Mouse (Mus musculus): ENCODE measurements around the gene Baz1b. TPM values are rescaled to one million over a fixed set of nuclear protein-coding genes. Genes with fewer than 3 reads are reported as not detected.

Gene Baz1b
- total RNA-seq, 2 experiments from 2014 or later = 53.9 to 54.3 TPM

DNA sequence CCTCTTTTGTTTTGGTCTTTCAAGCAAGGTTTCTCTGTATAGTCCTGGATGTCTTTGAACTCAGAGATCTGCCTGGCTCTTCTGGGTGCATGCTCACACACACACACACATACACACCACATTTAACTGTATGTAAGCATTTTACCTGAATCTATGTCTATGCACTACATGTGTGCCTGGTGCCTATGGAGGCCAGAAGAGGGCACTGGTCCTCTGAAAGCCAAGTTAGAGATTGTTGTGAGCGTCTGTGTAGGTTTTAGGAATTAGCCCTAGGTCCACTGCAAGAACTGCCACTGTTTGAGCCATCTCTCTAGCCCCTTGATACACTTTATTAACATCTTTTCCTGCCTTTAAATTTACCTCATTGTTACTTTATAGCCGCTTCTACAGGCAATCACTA is 51.8 kb downstream of the Baz1b start:
- DNase-seq = no peak

DNA sequence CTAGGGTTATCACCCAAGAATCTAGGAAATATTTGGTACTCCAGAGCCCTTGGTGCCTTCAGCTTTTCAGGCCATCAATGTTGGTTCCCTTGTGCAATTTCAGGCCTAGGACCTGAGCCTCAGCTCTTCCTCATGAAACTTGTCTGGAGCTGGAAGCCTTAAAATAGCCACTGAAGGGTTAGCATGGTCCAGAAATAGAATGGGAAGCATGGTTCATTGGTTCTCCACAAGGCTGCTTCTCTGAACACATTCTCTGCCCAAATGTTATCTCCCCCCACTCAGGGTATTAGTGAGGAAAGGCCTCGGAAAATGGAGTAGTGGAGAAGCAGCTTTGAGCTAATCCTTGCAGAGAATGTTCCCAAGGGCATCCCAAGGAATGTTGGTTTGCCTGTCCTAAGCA is 54.4 kb downstream of the Baz1b start:
- DNase-seq = no peak

DNA sequence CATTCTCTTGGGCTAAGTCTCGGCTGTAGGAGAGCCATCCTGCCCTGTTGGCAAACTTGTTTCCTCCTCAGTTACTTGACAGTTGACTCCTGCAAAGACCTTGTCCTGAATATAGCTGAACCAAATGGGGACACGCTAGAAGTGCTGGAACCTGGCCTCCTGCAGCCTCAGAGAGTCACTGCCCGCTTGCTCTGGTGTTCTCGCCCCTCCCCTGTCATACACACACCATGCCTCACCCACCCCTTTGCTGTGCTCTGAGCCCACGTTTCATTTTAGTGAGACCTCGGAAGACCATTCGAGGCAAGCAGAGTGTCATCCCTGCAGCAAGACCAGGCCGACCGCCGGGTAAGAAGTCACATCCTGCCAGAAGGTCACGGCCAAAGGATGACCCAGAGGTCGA is 55.1 kb downstream of the Baz1b start:
- no peak for DNase-seq

DNA sequence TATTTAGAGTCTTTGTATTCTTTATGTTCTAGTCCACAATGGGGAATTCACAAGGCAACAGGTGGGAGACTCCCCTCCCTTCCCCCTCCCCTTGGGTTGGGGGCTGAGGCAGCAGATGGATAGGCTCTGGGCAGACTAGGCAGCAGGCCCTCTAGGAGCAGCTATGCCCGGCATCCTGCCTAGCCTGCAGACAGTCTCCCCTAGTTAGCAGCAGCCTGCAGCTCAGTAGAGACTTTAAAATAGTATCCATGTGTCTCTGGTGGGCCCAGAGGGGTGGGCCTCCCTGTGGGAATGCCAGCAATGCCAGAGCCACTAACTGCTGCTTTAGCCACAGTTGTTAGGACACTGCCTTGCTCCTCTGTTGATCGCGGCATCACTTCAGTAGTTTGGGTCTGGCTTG is 55.5 kb downstream of the Baz1b start:
- DNase-seq = no peak

DNA sequence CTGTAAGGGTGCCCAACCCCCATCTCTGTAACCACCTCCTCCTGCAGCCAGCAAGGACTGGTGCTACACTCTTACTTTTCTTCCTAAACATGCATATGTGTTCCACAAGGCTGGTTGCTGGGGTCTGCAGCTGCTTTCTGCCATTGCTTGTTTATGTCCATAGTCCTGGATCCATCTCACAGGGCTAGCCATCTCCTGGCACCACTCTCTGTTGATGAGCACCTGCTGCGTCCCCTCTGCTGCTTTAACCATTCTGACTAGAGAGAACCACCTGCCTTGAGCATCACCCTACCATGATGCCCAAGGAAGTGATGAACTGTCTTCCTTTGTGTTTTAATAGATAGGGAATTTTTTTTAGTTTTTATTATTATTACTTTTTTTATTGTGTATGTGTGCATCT is 56.1 kb downstream of the Baz1b start:
- no peak for DNase-seq

DNA sequence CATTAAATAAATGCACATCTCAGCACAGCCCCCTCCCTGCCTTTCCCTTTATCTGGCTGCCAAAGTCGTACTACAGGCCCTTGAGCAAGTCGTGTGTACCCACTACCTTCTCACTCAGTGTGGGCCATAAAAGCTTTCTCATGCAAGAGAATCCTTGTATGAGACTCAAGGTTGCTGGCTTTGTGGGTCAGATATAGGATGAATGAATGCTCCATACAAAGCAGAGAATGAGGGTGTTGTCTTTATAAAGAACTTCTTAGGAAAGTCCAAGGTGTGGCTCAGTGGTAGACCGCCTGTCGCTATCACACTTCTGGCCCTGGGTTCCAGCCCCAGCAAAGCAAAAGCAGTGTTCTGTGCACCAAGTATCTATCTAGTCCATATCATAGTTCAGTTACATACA is 59.5 kb downstream of the Baz1b start:
- DNase-seq = no peak

DNA sequence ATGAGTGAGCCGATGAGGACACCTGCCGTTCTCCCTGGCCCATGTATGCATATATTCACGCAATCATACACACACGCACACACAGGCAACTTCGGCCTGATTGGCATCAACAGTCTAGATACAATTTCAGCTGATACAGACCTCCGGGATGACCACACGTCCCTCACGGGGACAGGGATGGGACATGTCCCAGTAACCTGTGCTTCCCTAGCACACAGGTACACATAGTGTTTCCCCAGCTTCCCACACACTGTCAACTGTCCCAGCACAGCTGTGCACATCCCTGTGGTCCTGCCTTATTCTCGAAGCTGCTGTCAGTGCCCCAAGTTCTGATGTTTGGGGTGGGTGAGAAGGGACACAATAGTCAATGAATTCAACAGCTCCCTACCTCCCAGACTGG is 60.3 kb downstream of the Baz1b start:
- DNase-seq = no peak

DNA sequence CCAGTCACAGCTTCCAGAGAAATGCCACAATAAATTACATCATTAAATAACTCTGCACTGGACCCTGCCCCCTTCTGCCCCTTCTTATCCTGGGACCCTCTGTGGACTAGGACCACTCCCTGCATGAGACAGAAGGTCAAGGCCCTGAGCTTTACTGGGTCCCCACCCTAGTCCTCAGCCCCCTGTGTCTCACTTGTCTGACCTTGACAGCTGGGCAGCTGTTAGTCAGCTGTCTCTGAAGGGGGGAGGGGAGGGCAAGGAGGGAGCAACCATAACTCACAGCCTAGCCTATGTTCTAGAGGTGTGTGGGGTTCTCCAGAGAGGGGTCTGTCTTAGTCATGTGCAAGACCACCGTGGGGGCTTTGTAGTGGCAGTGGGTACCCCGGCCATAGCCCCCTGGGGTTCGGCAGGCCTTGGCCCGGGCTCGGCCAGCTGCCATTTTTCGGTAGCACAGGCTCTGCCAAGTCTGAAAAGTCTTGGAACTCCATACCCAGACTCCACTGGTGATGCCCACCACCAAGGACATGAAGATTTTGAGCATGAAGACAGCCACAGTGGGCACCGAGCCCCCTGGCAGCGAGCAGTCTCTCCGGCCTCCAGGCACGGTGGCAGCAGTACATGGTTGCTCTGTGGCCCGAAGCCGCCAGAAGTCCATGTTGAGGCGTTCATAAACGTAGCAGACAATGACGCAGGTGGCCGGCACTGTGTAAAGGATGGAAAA is 62.1 kb downstream of the Baz1b start:
- DNase-seq = no peak

DNA sequence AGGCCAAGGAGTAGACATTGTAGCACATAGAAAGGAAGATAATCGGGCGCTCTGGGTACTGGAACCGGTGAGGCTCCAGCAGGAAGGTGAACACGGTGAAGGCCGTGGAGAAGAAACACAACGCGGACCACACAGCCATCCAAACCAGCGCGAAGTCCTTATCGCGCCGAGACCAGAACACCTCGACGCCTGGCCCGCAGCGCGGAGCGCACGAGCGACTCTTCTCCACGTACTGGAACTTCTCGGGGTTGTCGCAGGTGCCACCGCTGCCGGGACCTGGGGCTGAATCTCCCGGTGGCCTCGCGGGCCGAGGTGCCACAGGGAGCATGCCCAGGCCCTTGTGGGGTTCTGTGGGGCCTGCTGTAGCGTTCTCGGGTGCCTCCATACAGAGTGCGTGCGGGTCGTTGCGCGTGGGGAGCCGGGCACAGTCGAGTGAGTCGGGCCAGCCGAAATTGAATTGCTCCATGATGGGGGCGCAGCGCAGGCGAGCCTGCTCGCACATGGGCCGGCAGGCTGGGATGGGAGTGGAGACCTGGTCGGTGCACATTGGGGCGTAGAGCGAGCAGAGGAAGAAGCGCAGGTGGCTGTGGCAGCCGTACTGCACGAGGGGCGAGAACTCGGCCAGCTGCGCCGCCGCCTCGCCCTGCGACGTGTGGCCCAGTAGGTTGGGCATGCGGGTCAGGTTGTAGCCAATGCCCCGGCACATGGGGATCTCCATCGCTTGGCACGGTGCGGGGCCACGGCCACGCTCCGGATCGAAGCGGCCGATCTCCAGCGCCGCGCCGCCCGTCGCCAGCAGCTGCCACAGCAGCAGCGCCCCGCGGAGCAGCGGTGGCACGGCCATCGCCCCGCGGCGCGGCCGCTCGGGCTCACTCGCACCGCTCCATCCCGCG is 63.4 kb downstream of the Baz1b start:
- no peak for DNase-seq

DNA sequence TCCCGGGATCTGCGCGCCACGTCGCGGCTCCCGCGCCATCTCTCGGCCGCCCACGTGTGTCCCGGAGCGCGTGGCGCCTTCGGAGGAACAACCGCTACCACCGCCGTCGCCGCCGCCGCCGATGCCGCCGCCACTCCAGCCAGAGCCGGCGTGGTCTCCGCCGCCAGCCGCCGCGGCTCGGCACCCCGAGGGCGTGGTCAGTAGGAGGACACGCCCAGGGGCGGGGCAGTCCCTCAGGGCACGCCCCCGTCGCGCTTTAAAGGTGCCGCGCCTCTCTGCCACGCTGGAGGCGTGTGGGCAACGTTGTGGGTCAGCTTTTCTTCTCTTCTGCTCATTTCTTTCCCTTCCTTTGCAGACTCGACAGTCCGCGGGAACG is 64.0 kb downstream of the Baz1b start, which contains the start of gene Fzd9:
Gene Fzd9, minus strand, starts transcription at position 152 of the 376 bp plus-strand sequence.
- peak; percentile 91 for DNase-seq

DNA sequence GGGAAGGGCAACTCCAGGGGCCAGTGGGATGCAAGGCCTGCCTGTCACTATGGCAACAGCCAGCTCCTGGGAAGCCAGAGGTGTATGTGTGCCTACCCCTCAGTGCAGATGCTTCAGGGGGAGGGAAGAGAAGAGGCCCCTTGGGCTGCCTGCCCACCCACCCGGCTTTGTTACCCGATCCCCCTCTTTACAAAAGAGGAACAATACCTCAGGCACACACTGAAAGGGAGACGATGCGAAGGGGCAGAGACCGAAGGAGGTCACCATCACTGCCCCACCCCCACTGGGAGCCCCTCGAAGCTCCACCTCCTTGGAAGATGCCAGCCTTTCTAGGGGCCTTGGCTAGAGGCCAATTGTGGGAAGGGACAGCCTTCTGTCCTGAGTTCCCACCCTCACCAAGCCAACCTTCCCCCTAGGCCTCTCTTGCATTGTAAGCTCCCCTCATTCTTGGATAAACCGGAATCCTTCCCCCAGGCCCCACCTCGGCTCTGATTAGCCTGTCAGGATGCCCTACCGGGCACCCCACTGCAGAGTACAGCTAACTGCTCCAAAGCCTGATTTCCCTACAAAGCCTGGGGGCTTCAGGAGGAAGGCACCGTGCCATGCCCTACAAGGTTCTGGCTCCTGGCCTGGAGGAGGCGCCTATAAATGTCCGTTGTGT is 66.8 kb downstream of the Baz1b start:
- no peak for DNase-seq

DNA sequence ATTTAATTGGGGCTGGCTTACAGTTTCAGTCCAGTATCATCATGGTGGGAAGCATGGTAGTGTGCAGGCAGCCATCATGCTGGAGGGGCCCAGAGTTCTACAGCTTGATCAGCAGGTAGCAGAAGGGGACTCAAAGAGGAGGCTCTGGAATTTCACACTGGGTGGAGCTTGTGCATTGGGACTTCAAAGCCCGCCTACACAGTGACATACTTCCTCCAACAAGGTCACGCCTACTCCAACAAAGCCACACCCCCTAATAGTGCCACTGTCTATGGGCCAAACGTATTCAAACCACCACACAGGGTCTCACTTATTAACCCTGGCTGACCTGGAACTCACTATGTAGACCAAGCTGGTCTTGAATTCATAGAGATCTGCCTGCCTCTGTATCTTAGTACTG is 69.1 kb downstream of the Baz1b start:
- no peak for DNase-seq

DNA sequence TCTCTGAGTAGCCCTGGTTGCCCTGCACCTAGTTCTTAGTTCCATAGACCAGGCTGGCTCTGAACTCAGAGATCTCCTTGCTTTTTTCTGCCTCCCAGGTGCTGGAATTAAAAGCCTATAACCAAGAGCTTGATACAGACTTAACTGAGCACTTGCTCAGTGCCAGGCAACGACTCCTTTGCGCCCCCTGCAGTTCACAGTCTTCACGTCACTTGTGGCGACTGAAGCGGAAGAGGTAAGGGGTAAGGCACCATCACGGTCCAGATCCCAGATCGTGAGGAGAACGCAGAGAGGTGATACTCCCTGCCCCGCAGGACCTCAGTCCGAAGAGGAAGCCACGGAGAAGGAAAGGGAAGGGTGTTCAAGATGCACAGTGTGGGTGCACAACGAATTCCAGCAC is 70.5 kb downstream of the Baz1b start:
- DNase-seq = no peak

DNA sequence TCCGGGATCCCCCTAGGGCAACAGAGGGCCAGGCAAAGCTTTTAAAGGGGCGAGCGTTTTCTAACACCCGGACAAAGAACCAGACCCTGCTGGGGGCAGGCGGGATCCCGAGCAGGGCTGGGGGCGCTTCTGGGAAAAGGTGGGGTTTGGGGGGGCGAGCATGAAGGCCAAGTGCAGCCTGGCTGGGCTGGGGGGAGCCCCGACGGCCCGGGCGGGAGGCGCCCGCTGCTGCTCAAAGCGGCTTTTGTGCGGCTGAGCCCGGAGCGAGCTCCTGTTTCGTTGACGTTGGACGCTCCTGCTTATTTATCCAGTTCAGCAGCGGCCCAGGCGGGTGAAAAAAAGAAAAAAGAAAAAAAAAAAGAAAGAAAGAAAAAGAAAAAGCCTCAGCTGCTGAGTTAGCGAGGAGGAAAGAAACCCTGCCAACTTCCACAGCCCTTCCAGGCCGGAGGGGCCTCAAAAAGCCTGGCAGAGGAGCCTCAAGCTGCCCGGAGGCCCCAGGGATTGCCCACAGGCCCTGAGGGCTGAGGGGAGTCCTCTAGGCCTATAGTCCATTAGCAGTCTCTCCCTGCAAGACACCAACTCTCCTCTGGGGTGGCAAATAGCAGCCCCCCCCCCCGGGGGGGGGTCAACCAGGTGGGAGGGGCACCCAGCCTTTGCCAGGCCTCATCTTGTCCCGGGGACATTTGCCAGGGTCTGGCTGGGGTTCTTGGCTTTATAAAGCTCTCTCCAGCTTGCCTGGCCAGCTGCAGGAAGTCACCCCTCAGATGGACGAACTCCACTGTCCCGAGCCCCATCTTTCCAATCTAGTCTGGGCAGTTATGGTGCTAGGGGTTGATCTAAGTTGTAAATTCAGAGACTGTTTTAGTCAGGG is 71.5 kb downstream of the Baz1b start:
- DNase-seq = no peak

DNA sequence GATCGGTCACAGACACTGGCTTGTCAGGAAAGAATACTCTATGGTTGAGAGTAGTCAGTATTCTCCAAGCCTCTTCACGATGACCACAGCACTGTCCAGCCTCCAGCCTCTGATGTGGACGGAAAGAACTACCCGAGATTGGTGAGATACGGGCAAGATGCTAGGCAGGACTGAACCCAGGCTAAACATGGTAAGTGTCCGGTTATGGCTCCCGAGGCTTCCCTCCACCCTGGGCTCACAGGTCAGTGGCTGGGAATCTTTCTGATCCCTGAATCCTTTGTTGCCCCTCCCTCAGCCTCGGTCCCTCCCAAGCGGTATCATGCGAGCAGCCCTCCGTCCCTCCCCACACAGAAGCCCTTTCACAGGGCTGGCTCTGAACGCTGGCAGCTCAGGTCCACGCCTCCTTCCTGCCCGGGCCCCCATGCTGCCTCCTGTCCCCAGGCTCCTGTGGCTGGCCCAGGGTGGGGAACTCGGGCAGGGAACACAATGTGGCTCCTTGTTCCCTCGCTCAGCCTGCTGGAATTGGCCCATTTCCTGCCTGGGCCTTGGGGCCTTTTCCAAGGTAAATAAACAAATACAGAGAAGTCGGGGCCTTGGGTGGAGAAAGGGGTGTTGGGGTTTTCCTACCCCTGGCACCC is 76.9 kb downstream of the Baz1b start:
- peak; percentile 59 for DNase-seq

DNA sequence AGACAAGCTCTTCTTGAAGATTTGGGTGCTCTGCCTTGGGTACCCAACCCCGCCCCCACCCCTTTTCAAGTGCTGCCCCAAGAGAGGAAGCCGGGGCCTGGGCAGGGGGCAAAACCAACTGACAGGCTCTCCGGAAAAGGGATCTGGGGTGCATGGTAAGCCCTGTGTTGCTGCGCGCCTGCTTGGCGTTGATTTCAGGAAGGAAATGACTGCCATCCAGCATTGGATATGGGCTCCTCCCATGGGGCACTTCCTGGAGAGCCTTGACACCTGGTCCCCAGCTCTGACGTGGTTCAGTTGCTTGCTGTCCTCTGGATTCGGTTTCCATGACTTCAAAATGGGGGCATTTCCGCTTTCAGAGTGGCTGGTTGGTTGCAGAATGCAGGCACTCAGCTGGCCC is 77.5 kb downstream of the Baz1b start:
- DNase-seq = no peak

DNA sequence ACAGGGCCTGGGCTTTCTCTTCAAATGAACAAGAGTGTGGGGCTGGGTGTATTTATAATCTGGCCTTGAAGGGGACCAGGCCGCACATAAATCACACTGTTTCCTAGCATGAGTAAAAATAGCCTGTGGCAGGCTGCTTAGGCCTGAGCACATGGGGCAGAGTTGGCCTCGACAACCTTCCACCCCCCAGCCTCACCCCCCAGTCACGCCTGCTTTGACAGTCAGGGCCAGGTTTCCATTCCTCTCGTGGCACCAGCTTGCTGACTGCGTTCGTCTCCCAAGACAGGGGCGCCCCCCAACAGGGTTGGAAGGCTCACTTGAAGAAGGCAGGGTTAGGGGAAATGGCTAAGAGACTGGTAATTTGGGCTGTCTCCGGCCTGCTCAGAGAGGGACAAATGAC is 82.4 kb downstream of the Baz1b start:
- no peak for DNase-seq

DNA sequence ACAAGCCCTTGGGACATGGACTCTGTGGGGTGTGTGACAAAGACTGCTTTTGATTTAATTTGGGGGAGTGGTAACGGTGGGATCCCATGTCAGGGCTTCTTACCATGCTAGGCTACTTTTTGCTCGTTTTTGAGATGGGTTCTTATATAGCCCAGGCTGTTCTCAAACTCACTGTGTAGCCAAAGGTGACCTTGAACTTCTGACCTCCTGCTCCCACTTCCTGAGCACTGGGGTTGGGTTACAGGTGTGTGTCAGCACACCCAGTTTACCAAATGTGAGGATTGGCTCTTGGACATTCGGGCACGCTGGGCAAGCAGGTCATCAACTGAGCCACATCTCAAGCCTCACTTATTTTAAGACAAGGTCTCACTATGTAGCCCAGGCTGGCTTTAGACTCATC is 83.3 kb downstream of the Baz1b start:
- DNase-seq = no peak

DNA sequence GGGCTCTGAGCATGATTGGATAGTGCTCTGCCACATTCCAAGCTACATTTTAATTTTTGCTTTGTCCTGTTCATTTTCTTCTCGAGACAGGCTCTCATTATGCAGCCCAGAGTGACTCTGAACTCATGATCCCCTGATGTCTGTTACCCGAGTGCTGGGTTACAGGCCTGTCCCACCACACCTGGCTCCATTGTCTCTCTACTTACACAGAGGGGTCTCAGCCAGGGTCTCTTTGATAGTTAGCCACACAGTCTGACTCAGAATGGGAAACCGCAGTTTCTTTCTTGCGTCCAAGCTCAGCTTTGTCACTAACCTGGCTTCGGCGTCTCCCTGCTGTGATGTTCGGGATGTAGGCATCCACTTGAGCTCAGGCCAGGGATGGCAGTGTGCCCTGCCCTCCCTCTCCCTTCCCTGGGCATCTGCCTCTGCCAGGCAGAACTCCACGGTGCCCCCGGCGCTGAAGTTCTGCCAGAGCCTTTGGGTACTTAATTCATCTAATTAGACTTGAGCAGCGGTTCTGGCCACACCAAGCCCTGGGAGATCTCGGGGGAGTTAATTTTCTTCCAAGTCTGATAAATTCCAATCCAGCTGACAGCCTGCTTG is 84.6 kb downstream of the Baz1b start:
- peak; percentile 25 for DNase-seq

DNA sequence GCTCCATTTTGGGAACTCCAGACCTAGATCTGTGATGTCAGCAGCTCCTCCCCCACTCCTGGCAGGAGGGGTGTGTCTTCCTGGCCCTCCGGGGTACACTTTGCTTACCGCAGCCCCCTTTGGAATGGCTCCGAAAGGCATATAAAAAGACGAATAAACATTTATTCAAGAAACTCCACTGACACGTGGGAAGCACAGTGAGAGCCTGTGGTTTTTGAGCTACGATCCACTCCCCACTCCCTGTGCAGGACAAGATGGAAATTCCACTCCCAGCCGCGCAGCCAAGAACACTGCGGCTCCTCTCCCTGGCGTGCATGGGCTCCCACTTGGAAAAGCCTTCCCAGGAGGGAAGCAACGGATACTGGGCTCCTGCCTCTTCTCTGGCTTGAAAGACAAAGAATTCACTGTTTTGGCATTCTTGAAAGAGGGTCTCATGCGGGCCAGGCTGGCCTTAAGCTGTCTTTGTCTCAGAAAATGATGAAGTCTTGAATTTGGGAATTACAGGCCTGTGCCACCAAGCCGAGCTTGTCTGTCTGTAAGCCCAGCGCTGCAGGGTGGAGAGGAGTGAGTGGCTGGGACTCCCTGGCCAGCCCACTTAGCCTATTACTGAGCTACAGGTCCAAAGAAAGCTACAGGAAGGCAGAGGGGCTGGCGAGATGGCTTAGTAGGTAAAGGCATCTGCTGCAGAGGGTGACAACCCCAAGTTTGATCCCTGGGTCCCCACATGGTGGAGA is 87.8 kb downstream of the Baz1b start:
- peak; percentile 24 for DNase-seq

DNA sequence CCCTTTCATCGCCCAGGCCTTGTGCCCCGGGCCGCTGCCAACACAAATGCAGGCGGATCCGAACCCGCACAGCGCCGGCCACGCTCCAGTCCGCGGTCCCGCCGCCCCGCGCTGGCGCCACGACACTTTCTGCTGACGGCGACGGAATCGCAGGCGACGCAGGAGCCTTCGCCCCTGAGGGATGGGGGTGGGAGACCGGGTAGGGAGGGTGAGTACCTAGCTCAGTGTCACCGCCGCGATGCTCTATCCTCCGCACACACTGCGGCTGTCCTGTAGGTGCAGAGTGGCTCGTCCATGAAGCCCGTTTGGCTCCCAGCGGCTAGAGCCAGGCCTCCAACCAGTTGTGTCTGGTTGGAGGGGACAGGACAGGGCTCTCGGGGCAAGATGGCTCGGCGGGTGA is 89.5 kb downstream of the Baz1b start:
- no peak for DNase-seq

Measured in heart, postnatal 4 days (tissue).